Mouse (Mus musculus) heart, adult 2 months (tissue): Measurements from ENCODE around the gene Fgfr2. TPM values are rescaled to one million over a fixed set of nuclear protein-coding genes. Genes with fewer than 3 reads are reported as not detected.

ENCODE experiments used
- DNase-seq, 2 experiments: peaks; one replicate each; pipeline ENCODE4 v3.0.0; 2021
- H3K27ac ChIP-seq: fragments of 200-600 bp; 2 replicates; pipeline ENCODE4 v1.8.1; 2022
- H3K27me3 ChIP-seq: fragments of 200-500 bp; 2 replicates; pipeline ENCODE4 v1.6.1; 2012; ENCODE audit warnings: mild to moderate bottlenecking, low read length, inconsistent platforms, mixed read lengths; ENCODE audit not compliant: control insufficient read depth, insufficient read depth
- H3K36me3 ChIP-seq: fragments of 200-500 bp; 2 replicates; pipeline ENCODE4 v1.6.1; 2012; ENCODE audit warnings: low read length, inconsistent platforms; ENCODE audit not compliant: control insufficient read depth, insufficient read depth
- H3K4me1 ChIP-seq: fragments of 200-500 bp; 2 replicates; pipeline ENCODE4 v1.6.1; 2011; ENCODE audit warnings: low read length; ENCODE audit not compliant: control insufficient read depth, insufficient read depth
- H3K4me3 ChIP-seq: fragments of 200-600 bp; 2 replicates; pipeline ENCODE4 v1.8.1; 2022
- H3K79me2 ChIP-seq: fragments of 200-500 bp; replicated peaks from 2 replicates; pipeline ENCODE4 v1.6.1; 2012; ENCODE audit warnings: mild to moderate bottlenecking, inconsistent platforms, low read length, moderate library complexity, mixed read lengths; ENCODE audit not compliant: control insufficient read depth, insufficient read depth
- H3K9ac ChIP-seq: fragments of 200-500 bp; 2 replicates; pipeline ENCODE4 v1.6.1; 2012; ENCODE audit warnings: low read depth, mild to moderate bottlenecking, control low read depth, inconsistent platforms, low read length, mixed read lengths
- CTCF ChIP-seq: fragments of 200-600 bp; IDR thresholded peaks from 2 replicates; pipeline ENCODE4 v1.8.1; 2022; ENCODE audit warnings: antibody characterized with exemption, mild to moderate bottlenecking, moderate library complexity
- EP300 ChIP-seq: fragments of 200-500 bp; IDR thresholded peaks from 2 replicates; pipeline ENCODE4 v1.6.1; 2011; ENCODE audit warnings: low read depth, low read length, control low read depth; ENCODE audit not compliant: insufficient read depth
- POLR2A ChIP-seq: fragments of 200-500 bp; IDR thresholded peaks from 2 replicates; pipeline ENCODE4 v1.6.1; 2011; ENCODE audit warnings: mild to moderate bottlenecking, low read depth, low read length, control low read depth; ENCODE audit not compliant: insufficient read depth
- WGBS: fragments of 180-500 bp; shearing (Covaris S2); methylation state at CpG from one replicate; pipeline ENCODE4 v1.1.7; 2018; 5-methylcytosine and 5-hydroxymethylcytosine counted together
- intact Hi-C: fragments of 180-260 bp; cut with DNase I; formaldehyde crosslinking; loops from one replicate; pipeline ENCODE4 v1.15.1; 2025
- long read RNA-seq: library from polyadenylated mRNA; stranded (forward); transcript quantifications from one replicate; pipeline ENCODE4 v2.0.0, GENCODE M21; 2021
- polyA plus RNA-seq: library from polyadenylated mRNA; depleted of rRNA; stranded (reverse); fragments of >200 nt; gene quantifications from 2 replicates; pipeline ENCODE4 v1.2.3, GENCODE M21; 2012; rRNA removed
- total RNA-seq, 2 experiments: library from RNA; stranded (reverse); gene quantifications; 2 replicates each; pipeline ENCODE4 v1.2.3; 2021

The Fgfr2 gene
- 1 to 10 TPM; 1.1 to 1.3 TPM for total RNA-seq
- 2.0 and 2.2 TPM in 2 replicates for polyA plus RNA-seq
- long read RNA-seq, partial matches to known transcripts, result 0 of 40 reads
- long read RNA-seq, other reads (novel, unspliced or antisense), result 40 of 40 reads

- Histone ChIP-seq H3K4me3 (peak within 1 kb of the TSS; percentile 87), H3K9ac (peak within 1 kb of the TSS; percentile 82), H3K27ac (peak within 1 kb of the TSS; percentile 97), H3K79me2 (peaks cover 4% of the 10 kb centered on the region; the same call in 1 of the 2 replicates), H3K4me1 (peaks cover 5% of the 10 kb centered on the region), H3K27me3 (no peaks in the 10 kb centered on the region), H3K36me3 (no peaks in the 10 kb centered on the region)
- under 1% methylated on average over 45 of the region's 53 CpGs for WGBS
- peak; percentile 69; the same call in 1 of the 2 replicates for TF ChIP-seq POLR2A
- no peak for TF ChIP-seq CTCF
- TF ChIP-seq EP300, result 0 out of 2 replicates have a peak, but pooled peaks have one; percentile 21
- peak; percentile 83 to 84 for DNase-seq
- intact Hi-C loops, result loop anchor here (2.0 to 10.0 kb wide), 5 partner anchors 36 to 511 kb away; partner anchors contain the start of genes Abraxas2, Edrf1, Eef1akmt2 and Zranb1
Observed at GRCm38 (mm10) chr7:133123244-133123998, at the start of gene Fgfr2. Gene Fgfr2 (minus strand): TSS chr7:133123350.

- H3K4me1 ChIP-seq, result no peaks in the 10 kb centered on the region; the same call in 1 of the 2 replicates
- no peak overlapping the region for H3K4me3 ChIP-seq
- no peak overlapping the region for H3K27ac ChIP-seq
- DNase-seq, result peak; percentile 51 to 53
- intact Hi-C loops, result no loop called here
- TF ChIP-seq CTCF (no peak), EP300 (no peak), POLR2A (no peak)
- H3K27me3 ChIP-seq, result no peaks in the 10 kb centered on the region
- WGBS, result 52% methylated on average over 4 of the region's 4 CpGs
- H3K79me2 ChIP-seq, result no peaks in the 10 kb centered on the region
- H3K36me3 ChIP-seq, result no peaks in the 10 kb centered on the region
- no peak overlapping the region for H3K9ac ChIP-seq
Observed at GRCm38 (mm10) chr7:133171403-133172032, 48.4 kb upstream of the Fgfr2 start.

GRCm38 (mm10) chr7:133168928-133169327 lies 45.8 kb upstream of the Fgfr2 start:
- over 99% methylated on average over 3 of the region's 3 CpGs for WGBS
- intact Hi-C loops, result no loop called here
- H3K9ac ChIP-seq, result no peak overlapping the region
- H3K27me3 ChIP-seq, result no peaks in the 10 kb centered on the region
- H3K36me3 ChIP-seq, result no peaks in the 10 kb centered on the region
- no peaks in the 10 kb centered on the region for H3K79me2 ChIP-seq
- no peak for DNase-seq
- no peak overlapping the region for H3K27ac ChIP-seq
- TF ChIP-seq EP300, result no peak
- no peak for TF ChIP-seq POLR2A
- TF ChIP-seq CTCF, result no peak
- no peaks in the 10 kb centered on the region; the same call in 1 of the 2 replicates for H3K4me1 ChIP-seq
- H3K4me3 ChIP-seq, result no peak overlapping the region

GRCm38 (mm10) chr7:133167903-133168302 lies 44.8 kb upstream of the Fgfr2 start:
- DNase-seq, result no peak
- WGBS, result 75% methylated on average over 2 of the region's 2 CpGs
- TF ChIP-seq EP300 (no peak), POLR2A (no peak), CTCF (no peak)

GRCm38 (mm10) chr7:133164770-133165169 lies 41.6 kb upstream of the Fgfr2 start:
- Histone ChIP-seq H3K27ac (no peak overlapping the region), H3K4me3 (no peak overlapping the region), H3K9ac (no peak overlapping the region), H3K79me2 (no peaks in the 10 kb centered on the region), H3K27me3 (no peaks in the 10 kb centered on the region), H3K4me1 (no peaks in the 10 kb centered on the region), H3K36me3 (no peaks in the 10 kb centered on the region)
- TF ChIP-seq POLR2A (no peak), CTCF (no peak), EP300 (no peak)
- intact Hi-C loops, result no loop called here
- DNase-seq, result no peak
- WGBS, result 36% methylated on average over 2 of the region's 2 CpGs

More at GRCm38 (mm10) chr7:133167903-133168302, 44.8 kb upstream of the Fgfr2 start:
- no peaks in the 10 kb centered on the region for H3K36me3 ChIP-seq
- intact Hi-C loops, result no loop called here
- H3K27ac ChIP-seq, result no peak overlapping the region
- H3K4me1 ChIP-seq, result no peaks in the 10 kb centered on the region; the same call in 1 of the 2 replicates
- H3K4me3 ChIP-seq, result no peak overlapping the region
- H3K9ac ChIP-seq, result no peak overlapping the region
- no peaks in the 10 kb centered on the region for H3K27me3 ChIP-seq
- H3K79me2 ChIP-seq, result no peaks in the 10 kb centered on the region

GRCm38 (mm10) chr7:133163011-133163410 lies 39.9 kb upstream of the Fgfr2 start:
- 41% methylated on average over 5 of the region's 5 CpGs for WGBS
- intact Hi-C loops, result no loop called here
- Histone ChIP-seq H3K36me3 (no peaks in the 10 kb centered on the region), H3K79me2 (no peaks in the 10 kb centered on the region), H3K27me3 (no peaks in the 10 kb centered on the region), H3K9ac (no peak overlapping the region), H3K4me1 (no peaks in the 10 kb centered on the region), H3K4me3 (no peak overlapping the region), H3K27ac (no peak overlapping the region)
- peak in 1 of 2 experiments; percentile 17 for DNase-seq
- TF ChIP-seq EP300 (no peak), POLR2A (no peak), CTCF (no peak)
